9 mouse cellular contexts compared by ENCODE assay signal in genomic region chr8:116268161-116268560, GRCm38 (mm10).
DNase-seq lines count a peak whose midpoint lies in the region; ATAC-seq lines count a peak whose summit lies in the region.
"Had no signal": no experiment of that assay in that cellular context is flagged by ENCODE, and none has a peak within 500 bp of the region (broad histone marks: within the 10 kb centered on the region; RNA-seq: fewer than 3 reads in every experiment).

No protein-coding gene starts in this region.

- H3K9ac ChIP-seq in hindbrain, embryonic 13.5 days = no peak overlapping the region
- H3K9ac ChIP-seq: limb, embryonic 12.5 days had no signal

- H3K9me3 ChIP-seq in hindbrain, embryonic 13.5 days = no peaks in the 10 kb centered on the region

- ATAC-seq in hindbrain, embryonic 13.5 days (ENCODE audit: low FRiP score) = no peak

- H3K4me1 ChIP-seq in hindbrain, embryonic 13.5 days (replicated peaks) = 0 out of 2 replicates have a peak, but pooled peaks cover 7% of the 10 kb centered on the region

- DNase-seq in adrenal gland, adult (ENCODE audit: inconsistent age in 2 of 2, low spot score in 1 of 2) = peak; percentile 35 to 39
- DNase-seq in adrenal gland, adult 2 months = no peak
- peak; percentile 19 for DNase-seq in ovary, postnatal 36 days (ENCODE audit: low spot score)
- no peak for DNase-seq in ovary, postnatal 10 days (ENCODE audit: low spot score)
- DNase-seq in kidney, postnatal 25 days = peak; percentile 85 to 92
- DNase-seq in lung, postnatal 14 days = peak; percentile 14
- no peak for DNase-seq in B cell, adult 2 months

- no peaks in the 10 kb centered on the region for H3K27me3 ChIP-seq in hindbrain, embryonic 13.5 days
- H3K27me3 ChIP-seq: limb, embryonic 12.5 days had no signal

- no peaks in the 10 kb centered on the region for H3K36me3 ChIP-seq in hindbrain, embryonic 13.5 days
- H3K36me3 ChIP-seq: limb, embryonic 12.5 days had no signal

- H3K4me3 ChIP-seq in hindbrain, embryonic 13.5 days = no peak overlapping the region
- H3K4me3 ChIP-seq: limb, embryonic 12.5 days had no signal

- 72% methylated on average over 9 of the region's 9 CpGs for WGBS in hindbrain, embryonic 13.5 days

- H3K27ac ChIP-seq in hindbrain, embryonic 13.5 days = no peak overlapping the region
- H3K27ac ChIP-seq: limb, embryonic 12.5 days had no signal

- no peak overlapping the region for H3K4me2 ChIP-seq in hindbrain, embryonic 13.5 days
- H3K4me2 ChIP-seq: limb, embryonic 12.5 days had no signal

Comparison
In these comparisons a context has a peak if more than half of its experiments do, and no peak if none do; other contexts are left out.
1. DNase-seq: peak in adrenal gland, adult (2 of 2), ovary, postnatal 36 days (single experiment), kidney, postnatal 25 days (2 of 2) and lung, postnatal 14 days (single experiment); none in adrenal gland, adult 2 months (single experiment), ovary, postnatal 10 days (single experiment) and B cell, adult 2 months (0 of 2).